Mouse (Mus musculus) lung, postnatal 0 days (tissue): Measurements from ENCODE around the gene Zfp740. TPM values are rescaled to one million over a fixed set of nuclear protein-coding genes. Genes with fewer than 3 reads are reported as not detected.

Experiments used
- ATAC-seq: fragments of 200-750 bp; cut with Nextera tagmentation; 2 replicates; pipeline ENCODE4 v1.8.0; 2017; ENCODE audit warnings: moderate library complexity
- DNase-seq: peaks from one replicate; pipeline ENCODE4 v3.0.0-alpha.2; 2016; ENCODE audit warnings: low spot score
- H3K27ac ChIP-seq: fragments of 300-500 bp; sonication (generic); 2 replicates; pipeline ENCODE4 v1.5.1; 2014; ENCODE audit warnings: antibody characterized with exemption, mild to moderate bottlenecking, low read length, mixed read lengths
- H3K27me3 ChIP-seq: fragments of 300-500 bp; sonication (generic); replicated peaks from 2 replicates; pipeline ENCODE4 v1.6.1; 2014; ENCODE audit warnings: low read length, mixed read lengths; ENCODE audit not compliant: insufficient read depth
- H3K36me3 ChIP-seq: fragments of 300-500 bp; sonication (generic); 2 replicates; pipeline ENCODE4 v1.6.1; 2014; ENCODE audit warnings: low read length, mixed read lengths; ENCODE audit not compliant: insufficient read depth
- H3K4me1 ChIP-seq: fragments of 300-500 bp; sonication (generic); 2 replicates; pipeline ENCODE4 v1.6.1; 2014; ENCODE audit warnings: antibody characterized with exemption, low read depth, low read length, mixed read lengths; ENCODE audit not compliant: insufficient read depth
- H3K4me2 ChIP-seq: fragments of 300-500 bp; sonication (generic); replicated peaks from 2 replicates; pipeline ENCODE4 v1.6.1; 2014; ENCODE audit warnings: low read depth, mild to moderate bottlenecking, low read length, moderate library complexity, mixed read lengths
- H3K4me3 ChIP-seq: fragments of 300-500 bp; sonication (generic); 2 replicates; pipeline ENCODE4 v1.5.1; 2014; ENCODE audit warnings: low read depth, low read length
- H3K9ac ChIP-seq: fragments of 300-500 bp; sonication (generic); replicated peaks from 2 replicates; pipeline ENCODE4 v1.6.1; 2014; ENCODE audit warnings: low read depth, mild to moderate bottlenecking
- H3K9me3 ChIP-seq: fragments of 300-500 bp; sonication (generic); 2 replicates; pipeline ENCODE4 v1.6.1; 2016; ENCODE audit warnings: low read length, mixed read lengths
- CTCF ChIP-seq: IDR thresholded peaks from 2 replicates; pipeline ENCODE4 v1.5.1; 2016; ENCODE audit warnings: antibody characterized with exemption, mild to moderate bottlenecking
- EP300 ChIP-seq: IDR thresholded peaks from 2 replicates; pipeline ENCODE4 v1.6.1; 2016; ENCODE audit warnings: antibody characterized with exemption, mild to moderate bottlenecking, control low read depth
- WGBS: fragments of 180-500 bp; shearing (Covaris S2); extraction: QIAGEN DNeasy Blood & Tissue Kit; methylation state at CpG from one replicate; pipeline ENCODE4 v1.1.7; 2014; 5-methylcytosine and 5-hydroxymethylcytosine counted together
- polyA plus RNA-seq: library from polyadenylated mRNA; unstranded; fragments of >200 nt; fragmentation: Nextera tagmentation; extraction: Ambion mirVana; gene quantifications from 2 replicates; pipeline ENCODE4 v1.2.1, GENCODE M21; 2015

Gene Zfp740
- polyA plus RNA-seq, 1 experiment from 2014 or later: 31.9 TPM

GRCm38 (mm10) chr15:102195373-102195772, 7.7 kb upstream of the Zfp740 start:
- Histone ChIP-seq H3K4me3 (no peak overlapping the region), H3K9ac (no peak overlapping the region), H3K36me3 (no peaks in the 10 kb centered on the region), H3K9me3 (no peaks in the 10 kb centered on the region), H3K27me3 (no peaks in the 10 kb centered on the region), H3K4me2 (no peak overlapping the region), H3K27ac (no peak overlapping the region), H3K4me1 (no peaks in the 10 kb centered on the region)
- TF ChIP-seq CTCF (no peak), EP300 (no peak)
- 51% methylated on average over 4 of the region's 4 CpGs for WGBS
- ATAC-seq (no peak), DNase-seq (no peak)

- DNase-seq (peak; percentile 64), ATAC-seq (no peak)
- H3K4me2 ChIP-seq: no peak overlapping the region
- H3K36me3 ChIP-seq: no peaks in the 10 kb centered on the region
- TF ChIP-seq CTCF: no peak
- TF ChIP-seq EP300: no peak
- peak overlapping the region; percentile 43; the same call in 1 of the 2 replicates for H3K27ac ChIP-seq
- H3K27me3 ChIP-seq: no peaks in the 10 kb centered on the region
- H3K4me3 ChIP-seq: no peak overlapping the region
- no peak overlapping the region for H3K9ac ChIP-seq
- H3K4me1 ChIP-seq: peaks cover 5% of the 10 kb centered on the region; the same call in 1 of the 2 replicates
- WGBS: 56% methylated on average over 4 of the region's 4 CpGs
- H3K9me3 ChIP-seq: no peaks in the 10 kb centered on the region
Measured at GRCm38 (mm10) chr15:102198841-102199240, 4.2 kb upstream of the Zfp740 start.

- Histone ChIP-seq H3K4me1 (peaks cover 24% of the 10 kb centered on the region; the same call in 1 of the 2 replicates), H3K4me2 (peak overlapping the region; percentile 54), H3K9me3 (no peaks in the 10 kb centered on the region), H3K27ac (peak overlapping the region; percentile 100), H3K4me3 (peak overlapping the region; percentile 91), H3K36me3 (peaks cover 18% of the 10 kb centered on the region; the same call in 1 of the 2 replicates), H3K27me3 (no peaks in the 10 kb centered on the region), H3K9ac (peak overlapping the region; percentile 91)
- no peak; the same call in 1 of the 2 replicates for TF ChIP-seq CTCF
- TF ChIP-seq EP300: no peak
- DNase-seq: peak; percentile 82
- 0% methylated on average over 13 of the region's 72 CpGs for WGBS
- ATAC-seq: peak; percentile 51
Measured at GRCm38 (mm10) chr15:102203835-102204381, 859 bp downstream of the Zfp740 start.

GRCm38 (mm10) chr15:102204674-102205505, 1.8 kb downstream of the Zfp740 start, which contains the start of gene Csad:
Gene Csad, minus strand, starts transcription at chr15:102204724.
- Histone ChIP-seq H3K4me3 (peak within 1 kb of the TSS; percentile 91), H3K27me3 (no peaks in the 10 kb centered on the region), H3K36me3 (peaks cover 18% of the 10 kb centered on the region; the same call in 1 of the 2 replicates), H3K9ac (peak within 1 kb of the TSS; percentile 91), H3K27ac (peak within 1 kb of the TSS; percentile 100), H3K9me3 (no peaks in the 10 kb centered on the region), H3K4me1 (peaks cover 24% of the 10 kb centered on the region; the same call in 1 of the 2 replicates), H3K4me2 (peak within 1 kb of the TSS; percentile 54)
- DNase-seq (peak; percentile 17), ATAC-seq (no peak)
- TF ChIP-seq CTCF (0 out of 2 replicates have a peak, but pooled peaks have one; percentile 7), EP300 (no peak)
- 31% methylated on average over 19 of the region's 19 CpGs for WGBS

GRCm38 (mm10) chr15:102205779-102206178, 2.7 kb downstream of the Zfp740 start:
- Histone ChIP-seq H3K4me3 (no peak overlapping the region), H3K4me2 (peak overlapping the region; percentile 54), H3K27me3 (no peaks in the 10 kb centered on the region), H3K27ac (no peak overlapping the region), H3K4me1 (peaks cover 24% of the 10 kb centered on the region; the same call in 1 of the 2 replicates), H3K9me3 (no peaks in the 10 kb centered on the region), H3K9ac (no peak overlapping the region), H3K36me3 (peaks cover 18% of the 10 kb centered on the region; the same call in 1 of the 2 replicates)
- DNase-seq: peak; percentile 49
- no peak for ATAC-seq
- TF ChIP-seq EP300: no peak
- no peak for TF ChIP-seq CTCF
- WGBS: 21% methylated on average over 8 of the region's 8 CpGs

- no peak for TF ChIP-seq EP300
- TF ChIP-seq CTCF: no peak
- no peaks in the 10 kb centered on the region for H3K27me3 ChIP-seq
- peaks cover 24% of the 10 kb centered on the region; the same call in 1 of the 2 replicates for H3K4me1 ChIP-seq
- H3K36me3 ChIP-seq: peaks cover 27% of the 10 kb centered on the region; the same call in 1 of the 2 replicates
- 74% methylated on average over 3 of the region's 3 CpGs for WGBS
- no peak overlapping the region for H3K4me3 ChIP-seq
- no peaks in the 10 kb centered on the region for H3K9me3 ChIP-seq
- DNase-seq (no peak), ATAC-seq (no peak)
- H3K9ac ChIP-seq: no peak overlapping the region
- H3K4me2 ChIP-seq: no peak overlapping the region
- no peak overlapping the region for H3K27ac ChIP-seq
Measured at GRCm38 (mm10) chr15:102207351-102207750, 4.3 kb downstream of the Zfp740 start.
